Mouse (Mus musculus) lung, postnatal 0 days (tissue): Measurements from ENCODE around the gene B230307C23Rik. TPM values are rescaled to one million over a fixed set of nuclear protein-coding genes. Genes with fewer than 3 reads are reported as not detected.
"Not testable (repeated sequence)": the region's sequence is repeated elsewhere in the genome, so short reads cannot be mapped to it uniquely, and the experiment has no call there.

Source experiments
- ATAC-seq: fragments of 200-750 bp; cut with Nextera tagmentation; 2 replicates; pipeline ENCODE4 v1.8.0; 2017; ENCODE audit warnings: moderate library complexity
- DNase-seq: peaks from one replicate; pipeline ENCODE4 v3.0.0-alpha.2; 2016; ENCODE audit warnings: low spot score
- H3K27ac ChIP-seq: fragments of 300-500 bp; sonication (generic); 2 replicates; pipeline ENCODE4 v1.5.1; 2014; ENCODE audit warnings: antibody characterized with exemption, mild to moderate bottlenecking, low read length, mixed read lengths
- H3K27me3 ChIP-seq: fragments of 300-500 bp; sonication (generic); replicated peaks from 2 replicates; pipeline ENCODE4 v1.6.1; 2014; ENCODE audit warnings: low read length, mixed read lengths; ENCODE audit not compliant: insufficient read depth
- H3K36me3 ChIP-seq: fragments of 300-500 bp; sonication (generic); 2 replicates; pipeline ENCODE4 v1.6.1; 2014; ENCODE audit warnings: low read length, mixed read lengths; ENCODE audit not compliant: insufficient read depth
- H3K4me1 ChIP-seq: fragments of 300-500 bp; sonication (generic); 2 replicates; pipeline ENCODE4 v1.6.1; 2014; ENCODE audit warnings: antibody characterized with exemption, low read depth, low read length, mixed read lengths; ENCODE audit not compliant: insufficient read depth
- H3K4me2 ChIP-seq: fragments of 300-500 bp; sonication (generic); replicated peaks from 2 replicates; pipeline ENCODE4 v1.6.1; 2014; ENCODE audit warnings: low read depth, mild to moderate bottlenecking, low read length, moderate library complexity, mixed read lengths
- H3K4me3 ChIP-seq: fragments of 300-500 bp; sonication (generic); 2 replicates; pipeline ENCODE4 v1.5.1; 2014; ENCODE audit warnings: low read depth, low read length
- H3K9ac ChIP-seq: fragments of 300-500 bp; sonication (generic); replicated peaks from 2 replicates; pipeline ENCODE4 v1.6.1; 2014; ENCODE audit warnings: low read depth, mild to moderate bottlenecking
- H3K9me3 ChIP-seq: fragments of 300-500 bp; sonication (generic); 2 replicates; pipeline ENCODE4 v1.6.1; 2016; ENCODE audit warnings: low read length, mixed read lengths
- CTCF ChIP-seq: IDR thresholded peaks from 2 replicates; pipeline ENCODE4 v1.5.1; 2016; ENCODE audit warnings: antibody characterized with exemption, mild to moderate bottlenecking
- EP300 ChIP-seq: IDR thresholded peaks from 2 replicates; pipeline ENCODE4 v1.6.1; 2016; ENCODE audit warnings: antibody characterized with exemption, mild to moderate bottlenecking, control low read depth
- WGBS: fragments of 180-500 bp; shearing (Covaris S2); extraction: QIAGEN DNeasy Blood & Tissue Kit; methylation state at CpG from one replicate; pipeline ENCODE4 v1.1.7; 2014; 5-methylcytosine and 5-hydroxymethylcytosine counted together
- polyA plus RNA-seq: library from polyadenylated mRNA; unstranded; fragments of >200 nt; fragmentation: Nextera tagmentation; extraction: Ambion mirVana; gene quantifications from 2 replicates; pipeline ENCODE4 v1.2.1, GENCODE M21; 2015

The B230307C23Rik gene
- polyA plus RNA-seq, 1 experiment from 2014 or later, result 19.8 TPM

DNA sequence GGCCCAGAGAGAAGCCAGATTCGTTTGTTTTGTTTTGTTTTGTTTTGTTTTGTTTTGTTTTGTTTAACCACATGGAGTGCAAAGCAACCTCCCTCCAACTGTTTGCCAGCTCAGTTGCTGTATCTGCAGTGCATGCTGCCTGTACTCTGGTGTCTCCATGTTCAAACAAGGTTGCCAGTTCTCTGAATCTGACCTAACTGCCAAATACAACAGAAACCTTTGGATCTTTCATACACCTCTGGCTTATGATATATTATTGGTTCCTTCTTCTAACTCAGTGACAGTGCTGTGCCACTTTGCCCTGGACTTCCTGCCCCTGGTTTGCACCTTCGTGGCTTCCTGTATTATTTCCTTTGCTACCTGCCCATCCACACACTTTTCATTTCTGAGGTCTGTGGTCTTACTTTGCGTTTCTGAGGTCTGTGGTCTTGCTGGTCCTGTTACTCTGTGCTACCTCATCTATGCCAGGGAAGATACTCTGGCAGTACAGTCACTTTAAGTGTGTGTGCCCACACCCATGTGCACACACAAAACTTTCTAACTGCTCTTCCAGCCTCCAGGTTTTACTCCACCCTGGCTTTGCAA, 33.1 kb upstream of the B230307C23Rik start:
- ATAC-seq, result no peak

DNA sequence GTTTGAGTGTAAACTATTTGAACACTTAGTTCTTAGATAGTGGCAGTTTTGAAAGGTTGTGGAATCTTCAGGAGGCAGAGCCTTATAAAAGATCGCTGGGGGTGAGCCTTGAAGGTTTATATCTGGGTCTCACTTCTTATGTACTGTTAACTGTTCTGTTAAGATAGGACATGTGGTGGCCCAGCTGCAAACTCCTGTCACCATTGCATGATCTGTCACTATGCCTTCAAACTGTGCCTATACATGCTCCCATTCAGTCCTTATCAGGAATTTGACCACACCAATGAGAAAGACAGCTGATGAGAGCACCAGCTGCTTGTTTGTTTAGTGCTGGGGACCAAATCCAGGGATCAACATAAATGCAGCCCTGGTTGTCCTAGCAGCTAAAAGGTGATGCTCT, 19.8 kb upstream of the B230307C23Rik start:
- TF ChIP-seq CTCF (no peak), EP300 (no peak)
- H3K4me2 ChIP-seq, result no peak overlapping the region
- H3K27ac ChIP-seq, result no peak overlapping the region
- no peak for DNase-seq
- no peak overlapping the region for H3K9ac ChIP-seq
- H3K4me1 ChIP-seq, result no peaks in the 10 kb centered on the region
- 61% methylated on average over 1 of the region's 1 CpGs for WGBS
- no peaks in the 10 kb centered on the region for H3K27me3 ChIP-seq
- H3K4me3 ChIP-seq, result no peak overlapping the region
- no peaks in the 10 kb centered on the region for H3K36me3 ChIP-seq
- H3K9me3 ChIP-seq, result no peaks in the 10 kb centered on the region
- ATAC-seq, result no peak

More for the DNA sequence above, 33.1 kb upstream of the B230307C23Rik start:
- H3K27me3 ChIP-seq, result no peaks in the 10 kb centered on the region
- TF ChIP-seq CTCF, result no peak
- no peak for TF ChIP-seq EP300
- no peak overlapping the region for H3K4me3 ChIP-seq
- no peaks in the 10 kb centered on the region for H3K4me1 ChIP-seq
- WGBS, result 74% methylated on average over 3 of the region's 3 CpGs
- no peak for DNase-seq
- no peak overlapping the region for H3K27ac ChIP-seq
- no peak overlapping the region for H3K4me2 ChIP-seq
- no peaks in the 10 kb centered on the region for H3K36me3 ChIP-seq
- H3K9me3 ChIP-seq, result no peaks in the 10 kb centered on the region
- no peak overlapping the region for H3K9ac ChIP-seq

DNA sequence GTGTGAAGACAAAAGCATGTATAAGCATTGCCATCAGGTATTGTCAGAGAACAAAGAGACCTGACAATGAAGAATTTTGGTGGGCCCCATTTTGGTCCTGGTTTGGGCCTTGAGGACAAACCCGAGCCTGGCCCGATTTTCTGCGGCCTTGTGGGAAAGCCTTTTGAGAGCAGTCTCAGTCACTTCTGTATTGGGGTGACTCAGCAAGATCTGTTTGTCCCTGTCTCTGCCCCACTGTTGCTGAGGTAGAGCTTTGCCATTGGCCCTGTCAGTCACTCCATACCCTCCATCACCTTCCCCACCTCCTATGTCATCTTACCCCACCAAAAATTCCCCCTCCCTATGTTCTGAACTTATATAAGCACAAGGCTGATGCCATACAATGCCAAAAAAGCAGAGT, 19.4 kb upstream of the B230307C23Rik start:
- H3K4me2 ChIP-seq, result no peak overlapping the region
- no peaks in the 10 kb centered on the region for H3K27me3 ChIP-seq
- WGBS, result 83% methylated on average over 3 of the region's 3 CpGs
- DNase-seq, result no peak
- TF ChIP-seq EP300 (no peak), CTCF (no peak)
- no peaks in the 10 kb centered on the region for H3K4me1 ChIP-seq
- no peak overlapping the region for H3K4me3 ChIP-seq
- no peak overlapping the region for H3K9ac ChIP-seq
- no peak overlapping the region for H3K27ac ChIP-seq
- no peaks in the 10 kb centered on the region for H3K9me3 ChIP-seq
- no peaks in the 10 kb centered on the region for H3K36me3 ChIP-seq
- ATAC-seq, result no peak

DNA sequence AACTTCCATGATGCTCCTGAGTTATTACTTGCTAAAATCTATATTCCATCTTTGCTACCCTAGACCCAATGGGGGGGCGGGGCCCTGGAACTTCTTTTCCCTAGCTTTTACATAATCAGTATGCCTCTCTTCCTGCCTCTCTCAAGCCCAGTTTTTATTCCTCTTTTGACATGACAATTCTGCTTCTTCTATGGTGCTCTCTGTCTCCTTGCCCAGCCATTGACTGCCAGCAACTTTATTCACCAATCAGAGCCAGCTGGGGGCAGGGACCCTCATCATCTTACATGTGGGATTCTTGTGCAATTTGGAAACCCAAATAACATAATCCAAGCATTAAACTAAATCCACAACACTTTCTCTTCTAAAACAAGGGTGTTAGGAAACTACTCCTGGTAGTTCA, 15.8 kb upstream of the B230307C23Rik start:
- no peaks in the 10 kb centered on the region for H3K27me3 ChIP-seq
- 77% methylated on average over 1 of the region's 1 CpGs for WGBS
- no peaks in the 10 kb centered on the region for H3K9me3 ChIP-seq
- H3K4me3 ChIP-seq, result no peak overlapping the region
- H3K36me3 ChIP-seq, result no peaks in the 10 kb centered on the region
- ATAC-seq, result no peak
- H3K27ac ChIP-seq, result no peak overlapping the region
- no peak for DNase-seq
- no peak overlapping the region for H3K9ac ChIP-seq
- TF ChIP-seq CTCF, result no peak
- TF ChIP-seq EP300, result no peak
- H3K4me2 ChIP-seq, result no peak overlapping the region
- H3K4me1 ChIP-seq, result no peaks in the 10 kb centered on the region

DNA sequence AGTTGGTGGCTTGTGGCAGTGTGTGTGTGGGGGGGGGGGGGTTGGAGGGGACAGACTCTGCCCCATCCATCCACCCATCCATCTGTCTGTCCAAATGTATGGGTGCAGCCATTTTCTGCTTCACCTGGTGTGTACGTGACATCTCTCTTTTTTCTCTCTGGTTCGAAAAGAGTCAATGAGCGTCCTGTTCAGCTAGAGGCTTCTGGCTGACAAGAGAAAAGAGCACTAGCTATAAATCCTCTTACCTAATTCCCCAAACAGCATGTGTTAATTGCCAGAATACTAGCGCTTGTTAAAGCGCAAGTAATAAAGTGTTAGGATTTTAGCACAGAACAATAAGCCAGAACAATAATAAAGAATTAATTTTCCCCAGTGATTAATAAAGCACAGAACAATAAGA, 12.5 kb upstream of the B230307C23Rik start:
- Histone ChIP-seq H3K9me3 (no peaks in the 10 kb centered on the region), H3K9ac (no peak overlapping the region), H3K4me2 (no peak overlapping the region), H3K4me1 (no peaks in the 10 kb centered on the region), H3K4me3 (no peak overlapping the region), H3K27me3 (no peaks in the 10 kb centered on the region), H3K27ac (no peak overlapping the region), H3K36me3 (no peaks in the 10 kb centered on the region)
- 88% methylated on average over 5 of the region's 5 CpGs for WGBS
- no peak for ATAC-seq
- DNase-seq, result no peak
- TF ChIP-seq EP300, result no peak

DNA sequence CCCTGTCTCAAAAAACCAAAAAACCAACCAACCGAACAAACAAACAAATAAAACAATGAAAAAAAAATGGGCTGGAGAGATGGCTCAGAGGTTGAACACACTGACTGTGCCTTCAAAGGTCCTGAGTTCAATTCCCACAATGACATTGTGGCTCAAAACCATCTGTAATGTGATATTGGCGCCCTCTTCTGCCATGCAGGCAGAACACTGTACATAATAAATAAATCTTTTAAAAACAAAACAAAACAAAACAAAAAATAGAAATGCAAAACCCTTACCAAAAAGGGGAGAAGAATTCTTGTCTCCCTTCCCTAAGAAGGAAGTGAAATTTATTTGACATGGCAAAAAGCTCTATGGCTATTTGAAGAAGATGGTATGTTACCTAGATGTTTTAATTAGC, 5.6 kb upstream of the B230307C23Rik start:
- Histone ChIP-seq H3K36me3 (no peaks in the 10 kb centered on the region), H3K4me1 (no peaks in the 10 kb centered on the region; the same call in 1 of the 2 replicates), H3K9ac (no peak overlapping the region), H3K27ac (no peak overlapping the region), H3K4me2 (no peak overlapping the region), H3K9me3 (no peaks in the 10 kb centered on the region), H3K27me3 (no peaks in the 10 kb centered on the region), H3K4me3 (no peak overlapping the region)
- TF ChIP-seq EP300, result no peak
- peak; percentile 15; the same call in 1 of the 2 replicates for TF ChIP-seq CTCF
- 79% methylated on average over 2 of the region's 2 CpGs for WGBS
- DNase-seq (no peak), ATAC-seq (no peak)

DNA sequence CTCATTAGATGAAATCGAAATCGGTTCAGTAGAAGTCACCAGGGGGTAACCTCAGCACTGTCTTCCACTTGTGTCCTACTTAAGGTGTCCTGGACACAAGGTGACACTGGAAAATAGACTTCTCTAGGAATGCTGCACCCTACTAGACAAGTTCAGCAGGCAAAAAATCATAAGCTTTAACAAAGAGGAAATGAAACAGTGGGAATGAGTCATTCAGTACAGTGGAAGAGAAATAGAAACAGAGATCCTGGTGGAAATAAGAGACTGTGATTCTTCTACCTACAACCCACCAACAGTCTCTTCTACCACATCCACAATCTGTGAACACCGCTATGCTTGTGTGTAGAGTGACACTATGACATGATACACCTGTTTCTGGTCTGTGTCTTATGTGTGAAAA, 4.6 kb upstream of the B230307C23Rik start:
- H3K4me2 ChIP-seq, H3K9ac ChIP-seq, H3K9me3 ChIP-seq, DNase-seq, H3K27me3 ChIP-seq, H3K4me3 ChIP-seq, H3K36me3 ChIP-seq, H3K4me1 ChIP-seq, ATAC-seq, H3K27ac ChIP-seq: not testable (repeated sequence)
- WGBS, result 74% methylated on average over 3 of the region's 3 CpGs
